Mouse (Mus musculus) thymus, postnatal 4 days (tissue): Measurements from ENCODE around the gene Nck2.

Experiments used
- DNase-seq: peaks from one replicate; pipeline ENCODE4 v3.0.0; 2021

Nck2 gene

GRCm38 (mm10) chr1:43589910-43590309 lies 145.5 kb downstream of the Nck2 start:
- no peak for DNase-seq

DNA sequence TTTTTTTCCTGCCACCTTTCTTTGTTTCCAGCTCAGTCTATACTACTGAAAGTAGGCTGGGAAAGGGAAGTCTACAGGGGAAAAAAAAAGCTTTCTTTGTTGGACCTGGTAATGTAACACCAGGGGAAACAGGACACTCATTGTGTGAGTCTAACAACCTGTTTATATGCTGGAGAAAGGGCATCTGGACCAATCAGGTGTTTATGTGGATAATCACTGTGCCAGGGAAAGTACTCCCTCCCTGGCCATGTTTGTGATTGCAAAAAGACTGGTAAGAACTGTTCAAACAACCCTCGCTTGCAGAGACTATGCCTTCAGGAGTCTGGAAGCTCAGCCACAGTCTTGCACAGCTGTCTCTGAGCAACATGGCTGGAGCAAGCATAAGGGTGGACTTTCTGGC lies 146.3 kb downstream of the Nck2 start:
- DNase-seq: peak; percentile 69

DNA sequence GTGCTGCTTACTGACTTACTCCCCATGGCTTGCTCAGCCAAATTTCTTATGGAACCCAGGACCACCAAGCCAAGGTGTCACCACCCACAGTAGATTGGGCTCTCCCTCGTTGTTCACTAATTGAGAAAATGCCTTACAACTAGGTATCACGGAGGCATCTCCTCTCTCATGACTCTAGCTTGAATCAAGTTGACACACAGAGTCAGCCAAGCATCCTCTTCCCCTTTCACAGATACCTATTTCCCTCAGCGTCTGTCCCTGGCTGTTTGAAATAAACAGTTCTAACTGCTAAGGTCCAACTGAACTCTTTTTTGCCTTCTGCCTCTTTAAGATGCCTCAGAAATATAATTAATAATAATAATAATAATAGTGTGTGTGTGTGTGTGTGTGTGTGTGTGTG lies 148.7 kb downstream of the Nck2 start:
- DNase-seq: no peak

DNA sequence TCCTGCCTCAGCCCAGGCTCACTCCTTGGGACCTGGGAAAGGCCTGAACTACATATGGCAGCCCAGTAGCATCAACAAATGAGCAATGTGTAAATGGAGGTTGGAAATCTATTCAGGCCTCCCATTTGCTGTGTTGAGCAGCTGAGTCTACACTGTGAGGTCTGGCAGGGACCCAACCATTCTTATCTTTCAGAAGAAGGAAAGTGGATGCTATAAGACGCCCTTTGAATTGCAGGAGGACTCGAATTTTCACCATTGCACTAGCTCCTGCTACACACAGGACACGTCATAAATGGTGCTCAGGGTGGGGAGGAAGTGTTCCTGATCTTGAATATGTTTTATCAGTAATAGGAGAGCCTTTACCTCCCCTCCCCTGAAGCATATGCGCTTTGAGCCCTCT lies 150.4 kb downstream of the Nck2 start:
- no peak for DNase-seq

GRCm38 (mm10) chr1:43597731-43598130 lies 153.4 kb downstream of the Nck2 start:
- DNase-seq: no peak

- no peak for DNase-seq
Observed at GRCm38 (mm10) chr1:43599483-43599882, 155.1 kb downstream of the Nck2 start.

DNA sequence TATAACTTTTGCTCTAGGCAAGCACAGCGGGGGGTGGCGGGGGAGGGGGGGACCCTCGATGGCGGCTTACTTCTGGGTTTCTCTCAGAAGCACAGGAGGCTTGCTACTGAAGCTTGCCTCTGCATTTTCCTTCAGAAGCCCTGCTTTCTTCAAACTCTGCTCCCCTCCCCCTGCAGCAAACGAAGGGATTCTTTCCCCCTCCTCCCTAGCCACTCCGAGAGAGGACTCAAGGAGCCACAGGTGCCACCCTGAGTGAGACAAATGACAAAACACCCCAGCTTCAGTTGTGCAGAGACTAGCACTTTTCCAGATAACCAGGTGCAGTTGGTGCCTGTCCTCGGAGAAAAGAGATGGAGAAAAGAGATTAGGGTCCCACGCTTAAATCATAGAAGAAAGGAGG lies 156.7 kb downstream of the Nck2 start:
- peak; percentile 71 for DNase-seq

- no peak for DNase-seq
Observed at GRCm38 (mm10) chr1:43615948-43616347, 171.6 kb downstream of the Nck2 start.
